Mouse (Mus musculus) layer of hippocampus, postnatal 14 days (tissue): ENCODE data around the gene Gkap1. TPM values are rescaled to one million over a fixed set of nuclear protein-coding genes. Genes with fewer than 3 reads are reported as not detected.

Source experiments
- DNase-seq, 2 experiments: peaks; one replicate each; pipeline ENCODE4 v3.0.0; 2021 to 2022; ENCODE audit warnings: low spot score in 2 of 2, mixed read lengths in 1 of 2
- long read RNA-seq, 2 experiments: library from polyadenylated mRNA; stranded (forward); transcript quantifications; one replicate each; pipeline ENCODE4 v2.0.0; 2021
- total RNA-seq, 2 experiments: library from RNA; stranded (reverse); gene quantifications; 2 replicates each; pipeline ENCODE4 v1.2.3; 2021

The Gkap1 gene
- total RNA-seq, result 10 to 100 TPM; 21.4 to 22.3 TPM
- long read RNA-seq, experiment 1, transcript Gkap1-201 (12 exons, 1,523 nt), result major isoform, 7 of 12 reads
- long read RNA-seq, experiment 1, partial matches to known transcripts, result 0 of 12 reads
- long read RNA-seq, experiment 1, other reads (novel, unspliced or antisense), result 5 of 12 reads
- long read RNA-seq, experiment 2, transcript Gkap1-201 (12 exons, 1,523 nt), result major isoform, 14 of 30 reads
- long read RNA-seq, experiment 2, partial matches to known transcripts, result 5 of 30 reads
- long read RNA-seq, experiment 2, other reads (novel, unspliced or antisense), result 11 of 30 reads

GRCm38 (mm10) chr13:58275599-58275998 is at the start of gene Gkap1:
Gkap1 (minus strand) TSS chr13:58275699.
- DNase-seq, result no peak

- DNase-seq, result no peak
These were observed 42.3 kb upstream of the Gkap1 start for GRCm38 (mm10) chr13:58317768-58318167.

GRCm38 (mm10) chr13:58314991-58315390 is 39.5 kb upstream of the Gkap1 start:
- DNase-seq, result no peak

GRCm38 (mm10) chr13:58313758-58314157 is 38.3 kb upstream of the Gkap1 start:
- no peak for DNase-seq

GRCm38 (mm10) chr13:58311351-58311750 is 35.9 kb upstream of the Gkap1 start:
- no peak for DNase-seq

GRCm38 (mm10) chr13:58309499-58309898 is 34.0 kb upstream of the Gkap1 start:
- no peak for DNase-seq

- DNase-seq, result no peak
These were observed 32.0 kb upstream of the Gkap1 start for GRCm38 (mm10) chr13:58307453-58307852.

- DNase-seq, result no peak
These were observed 29.7 kb upstream of the Gkap1 start for GRCm38 (mm10) chr13:58305230-58305629.

- no peak for DNase-seq
These were observed 27.1 kb upstream of the Gkap1 start for GRCm38 (mm10) chr13:58302421-58303145.

GRCm38 (mm10) chr13:58301961-58302360 is 26.5 kb upstream of the Gkap1 start:
- no peak for DNase-seq

- DNase-seq, result no peak
These were observed 23.3 kb upstream of the Gkap1 start for GRCm38 (mm10) chr13:58298756-58299155.

- DNase-seq, result no peak
These were observed 20.1 kb upstream of the Gkap1 start for GRCm38 (mm10) chr13:58295582-58295981.

GRCm38 (mm10) chr13:58292811-58293210 is 17.3 kb upstream of the Gkap1 start:
- DNase-seq, result no peak

- DNase-seq, result no peak
These were observed 13.8 kb upstream of the Gkap1 start for GRCm38 (mm10) chr13:58289308-58289707.

- DNase-seq, result peak; percentile 62 to 75
These were observed 12.3 kb upstream of the Gkap1 start for GRCm38 (mm10) chr13:58287822-58288221.

- no peak for DNase-seq
These were observed 8.0 kb upstream of the Gkap1 start for GRCm38 (mm10) chr13:58283466-58283865.

GRCm38 (mm10) chr13:58281936-58282335 is 6.4 kb upstream of the Gkap1 start:
- no peak for DNase-seq

GRCm38 (mm10) chr13:58280528-58280927 is 5.0 kb upstream of the Gkap1 start:
- DNase-seq, result no peak

- no peak for DNase-seq
These were observed 757 bp upstream of the Gkap1 start for GRCm38 (mm10) chr13:58276256-58276655.

- no peak for DNase-seq
These were observed 423 bp downstream of the Gkap1 start for GRCm38 (mm10) chr13:58275076-58275475.

GRCm38 (mm10) chr13:58274259-58274991 is 1.1 kb downstream of the Gkap1 start:
- DNase-seq, result peak; percentile 51 to 52
